Mouse (Mus musculus) cerebellum, adult (tissue): ENCODE results near the gene Rnf19b.
A peak's percentile ranks its signal among the peaks of the same experiment; 100 is the strongest.

Source experiments
- ATAC-seq: cut with Nextera tagmentation; 2 replicates; pipeline ENCODE4 v1.9.2; 2017; ENCODE audit warnings: mild to moderate bottlenecking, moderate library complexity, mixed read lengths; ENCODE audit not compliant: insufficient number of reproducible peaks, low FRiP score, low TSS enrichment

Rnf19b gene

DNA sequence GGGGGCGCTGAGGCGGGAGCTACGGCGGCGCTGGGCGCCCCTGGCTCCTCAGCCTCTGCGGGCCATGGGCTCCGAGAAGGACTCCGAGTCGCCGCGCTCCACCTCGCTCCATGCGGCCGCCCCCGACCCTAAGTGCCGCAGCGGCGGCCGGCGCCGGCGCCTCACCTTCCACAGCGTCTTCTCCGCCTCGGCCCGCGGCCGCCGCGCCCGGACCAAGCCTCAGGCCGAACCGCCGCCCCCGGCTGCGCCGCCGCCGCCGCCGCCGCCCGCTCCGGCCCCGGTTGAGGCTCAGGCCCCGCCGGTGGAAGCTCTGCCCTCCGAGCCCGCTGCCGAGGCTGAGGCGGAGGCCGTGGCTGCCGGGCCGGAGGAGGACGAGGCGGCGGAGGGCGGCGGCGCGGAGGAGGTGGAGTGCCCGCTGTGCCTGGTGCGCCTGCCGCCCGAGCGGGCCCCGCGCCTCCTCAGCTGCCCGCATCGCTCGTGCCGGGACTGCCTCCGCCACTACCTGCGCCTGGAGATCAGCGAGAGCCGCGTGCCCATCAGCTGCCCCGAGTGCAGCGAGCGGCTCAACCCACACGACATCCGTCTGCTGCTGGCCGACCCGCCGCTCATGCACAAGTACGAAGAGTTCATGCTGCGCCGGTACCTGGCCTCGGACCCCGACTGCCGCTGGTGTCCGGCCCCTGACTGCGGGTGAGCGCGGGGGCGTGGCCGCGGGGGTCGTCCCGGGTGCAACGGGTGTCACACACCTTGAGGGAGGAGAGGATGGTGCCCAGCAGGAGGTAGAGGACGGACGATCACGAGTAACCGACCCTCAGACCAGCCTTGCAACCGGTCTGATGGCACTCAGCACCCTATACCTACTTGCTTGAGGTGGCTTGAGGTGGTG, at the start of gene Rnf19b:
TSS of gene Rnf19b (plus strand) at position 65 of the 886 bp plus-strand sequence.
- peak; percentile 53 for ATAC-seq

DNA sequence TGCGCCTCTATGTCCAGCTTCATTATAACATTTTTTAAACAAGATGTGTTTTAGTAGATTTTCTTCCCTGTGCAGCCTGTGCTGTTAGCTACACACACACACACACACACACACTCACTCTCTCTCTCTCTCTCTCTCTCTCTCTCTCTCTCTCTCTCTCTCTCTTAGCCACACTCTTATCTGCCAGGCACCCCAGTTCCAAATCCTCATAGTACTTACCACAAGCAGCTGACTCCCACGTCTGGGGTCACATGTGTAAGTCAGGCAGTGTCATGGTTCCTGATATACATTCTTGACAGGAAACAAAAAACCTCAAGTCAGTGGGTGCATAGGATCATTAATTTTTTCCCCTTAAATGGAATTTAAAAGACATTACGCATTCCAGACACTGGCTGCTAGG, 49.4 kb upstream of the Rnf19b start:
- no peak for ATAC-seq

DNA sequence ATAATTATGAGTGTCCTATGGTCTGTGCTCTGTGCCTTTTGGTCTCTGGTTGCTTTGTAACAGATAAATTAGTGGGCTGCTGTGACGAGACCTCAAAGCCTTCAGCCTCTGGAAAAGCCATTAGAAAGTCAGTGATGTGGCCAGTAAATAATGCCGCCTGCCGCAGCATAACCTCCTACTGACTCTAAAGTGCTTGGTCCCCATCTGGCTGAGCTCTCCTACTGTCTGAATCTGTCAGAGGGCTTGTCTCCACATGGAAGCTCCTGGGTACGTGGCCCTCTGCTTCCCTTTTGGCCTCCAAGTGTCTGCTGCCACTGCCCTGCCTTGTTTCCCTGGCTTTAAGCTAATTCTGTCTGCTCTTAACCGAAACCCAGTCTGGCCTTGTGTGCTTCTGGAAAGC, 48.5 kb upstream of the Rnf19b start:
- ATAC-seq, result no peak

- no peak for ATAC-seq
Measured at GRCm38 (mm10) chr4:129011604-129012121, 46.4 kb upstream of the Rnf19b start.

GRCm38 (mm10) chr4:129013151-129013864, 44.8 kb upstream of the Rnf19b start:
- no peak for ATAC-seq

DNA sequence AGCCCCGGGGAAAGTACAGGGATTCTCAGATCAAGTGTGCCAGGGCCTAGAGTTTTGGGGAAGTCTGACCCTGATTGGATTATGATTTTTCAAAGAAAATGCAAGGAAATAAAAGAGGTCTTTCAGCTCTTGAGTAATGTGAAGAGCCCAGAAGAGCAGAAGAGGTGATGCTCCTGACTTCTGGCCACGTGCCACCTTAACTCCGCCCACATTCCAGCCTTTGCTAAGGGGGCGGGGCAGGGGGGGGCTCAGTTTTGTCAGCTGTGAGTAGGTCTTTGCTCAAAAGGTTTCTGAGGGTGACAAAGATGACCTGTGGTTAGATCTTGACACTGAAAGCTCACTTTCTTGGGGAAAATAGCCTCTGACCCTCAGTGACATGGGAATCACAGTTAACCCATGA, 41.7 kb upstream of the Rnf19b start:
- ATAC-seq, result no peak

DNA sequence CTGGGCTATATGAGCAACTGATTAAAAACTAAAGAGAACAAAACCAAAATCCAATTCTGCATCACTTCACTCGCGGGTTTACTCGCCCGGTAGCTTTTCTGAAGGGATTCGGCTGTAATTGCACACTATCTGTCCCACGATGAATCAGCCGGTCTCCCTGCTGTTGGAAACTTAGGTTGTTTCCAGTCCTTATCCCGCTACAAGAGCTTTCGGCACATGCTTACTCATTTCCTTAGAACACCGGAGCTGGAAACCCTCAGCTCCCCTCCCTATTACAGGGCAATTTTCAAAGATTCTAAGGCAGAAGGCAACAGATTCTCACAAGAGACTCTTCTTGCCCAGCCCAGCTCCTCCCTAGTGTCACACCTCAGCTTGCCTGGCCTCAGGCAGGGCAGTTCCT, 40.9 kb upstream of the Rnf19b start:
- no peak for ATAC-seq

DNA sequence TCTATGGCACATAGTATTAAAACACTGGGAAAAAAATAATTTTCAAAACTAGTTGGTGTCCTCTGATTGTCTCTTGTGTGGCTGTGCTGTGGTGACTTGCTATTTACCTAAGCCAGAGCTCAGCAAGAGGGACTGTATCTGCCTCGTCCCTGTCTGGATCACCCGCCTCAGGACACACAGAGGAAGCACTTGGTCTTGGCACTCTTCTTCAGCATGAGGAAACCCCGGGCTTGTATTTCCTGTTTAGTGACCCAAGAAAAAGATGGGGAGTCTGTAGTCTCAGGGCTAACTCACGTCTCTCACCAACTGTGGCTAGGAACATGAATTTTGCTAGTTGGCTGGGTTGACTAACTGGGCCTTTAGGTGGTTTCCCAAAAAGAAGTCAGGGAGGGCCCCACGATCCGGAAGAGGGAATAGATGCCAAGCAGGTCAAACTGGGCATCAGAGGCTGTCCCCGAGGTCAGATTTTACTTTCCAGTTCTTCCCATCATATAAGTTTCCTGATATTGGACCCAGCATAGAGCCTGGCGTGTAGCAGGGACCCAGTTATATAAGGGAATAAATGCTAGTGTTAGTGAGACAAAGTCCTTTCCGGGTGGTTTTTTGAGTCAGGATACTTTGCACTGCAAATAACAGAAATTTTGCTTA, 39.2 kb upstream of the Rnf19b start:
- ATAC-seq, result no peak

DNA sequence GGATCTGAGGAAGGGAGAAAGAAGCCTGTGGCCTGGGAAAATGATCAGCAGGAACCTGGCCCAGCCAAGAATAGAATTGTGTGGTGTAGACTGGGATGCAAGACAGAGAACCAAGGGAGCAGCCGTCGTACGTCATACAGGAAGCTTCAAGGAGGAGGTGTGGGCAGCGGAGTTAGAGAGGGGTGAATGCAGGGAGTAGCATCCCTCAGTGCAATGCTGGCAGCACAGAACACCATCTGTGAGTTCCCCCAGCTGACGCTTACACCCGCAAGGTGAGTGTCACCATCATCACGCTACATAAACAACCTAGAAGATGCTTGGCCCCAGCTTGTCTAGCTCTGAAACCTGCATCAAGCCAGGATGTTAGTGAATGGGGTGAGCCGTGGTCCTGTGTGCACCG, 38.3 kb upstream of the Rnf19b start:
- ATAC-seq, result peak; percentile 58; the same call in 1 of the 2 replicates

GRCm38 (mm10) chr4:129020454-129020853, 37.6 kb upstream of the Rnf19b start:
- ATAC-seq, result peak; percentile 72; the same call in 1 of the 2 replicates

DNA sequence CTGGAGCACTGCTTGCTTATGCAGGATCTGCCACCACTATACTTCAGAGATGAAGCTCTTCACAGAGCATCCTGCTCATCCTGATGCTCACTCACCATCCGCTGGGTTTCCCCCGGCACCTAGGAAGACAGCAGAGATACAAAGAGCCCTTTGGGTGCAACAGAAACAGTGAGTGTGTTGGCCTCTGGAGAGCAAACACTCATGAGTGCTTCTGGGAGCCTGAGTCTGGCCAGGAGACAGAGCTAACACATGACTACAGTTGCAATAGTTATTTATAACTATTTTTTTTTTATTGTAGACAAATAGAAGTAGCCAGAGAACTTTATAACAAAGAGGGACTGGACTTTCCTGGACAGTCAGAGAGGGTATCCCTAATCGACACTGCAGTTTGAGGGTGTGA, 36.6 kb upstream of the Rnf19b start:
- ATAC-seq, result no peak

- no peak for ATAC-seq
Measured at GRCm38 (mm10) chr4:129021886-129022285, 36.2 kb upstream of the Rnf19b start.

- no peak for ATAC-seq
Measured at GRCm38 (mm10) chr4:129023884-129024283, 34.2 kb upstream of the Rnf19b start.

DNA sequence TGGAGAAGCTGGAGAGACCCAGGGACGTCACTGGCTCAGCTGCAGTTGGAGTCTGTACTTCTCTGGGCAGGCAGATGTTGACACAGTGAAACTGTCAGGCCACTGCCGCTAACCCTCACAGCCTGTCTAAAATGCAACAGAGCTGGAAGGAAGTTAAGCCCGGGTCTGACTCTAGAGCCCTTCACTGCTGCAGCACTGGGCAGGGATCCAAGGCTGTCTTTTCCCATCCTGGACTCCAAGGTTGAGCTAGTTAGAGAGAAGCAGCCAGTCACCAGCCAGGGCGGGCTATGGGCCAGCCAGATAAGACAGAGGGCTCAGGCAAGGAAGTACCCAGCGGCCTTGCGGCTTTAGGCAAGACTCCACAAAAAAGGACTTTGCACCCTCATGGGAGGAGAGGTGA, 33.3 kb upstream of the Rnf19b start:
- ATAC-seq, result no peak

GRCm38 (mm10) chr4:129025707-129026106, 32.4 kb upstream of the Rnf19b start:
- no peak for ATAC-seq

DNA sequence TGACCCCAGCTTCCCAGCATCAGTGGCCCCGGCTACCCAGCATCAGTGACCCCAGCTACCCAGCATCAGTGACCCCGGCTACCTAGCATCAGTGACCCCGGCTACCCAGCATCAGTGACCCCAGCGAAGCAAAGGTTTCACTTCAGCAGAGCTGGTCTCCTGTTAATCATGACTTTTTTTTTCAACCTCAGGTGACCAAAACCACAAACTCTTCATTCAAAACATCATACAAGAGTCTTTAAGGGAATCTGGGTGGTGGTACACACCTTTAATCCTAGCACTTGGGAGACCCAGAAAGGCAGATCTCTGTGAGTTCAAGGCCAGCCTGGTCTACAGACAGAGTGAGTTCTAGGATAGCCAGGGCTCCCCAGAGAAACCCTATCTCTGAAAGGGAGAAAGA, 27.3 kb upstream of the Rnf19b start:
- ATAC-seq, result no peak

GRCm38 (mm10) chr4:129031408-129031965, 26.6 kb upstream of the Rnf19b start:
- ATAC-seq, result no peak

GRCm38 (mm10) chr4:129032133-129032962, 25.7 kb upstream of the Rnf19b start:
- no peak for ATAC-seq
